Mouse (Mus musculus) erythroblast, embryonic 14.5 days (primary cell): ENCODE data around the gene Lgi4. TPM values are rescaled to one million over a fixed set of nuclear protein-coding genes. Genes with fewer than 3 reads are reported as not detected.

ENCODE experiments used
- H3K27me3 ChIP-seq: 2 replicates; pipeline ENCODE4 v1.6.1; 2012; ENCODE audit warnings: inconsistent platforms; ENCODE audit not compliant: control insufficient read depth
- H3K36me3 ChIP-seq: 2 replicates; pipeline ENCODE4 v1.6.1; 2012; ENCODE audit warnings: mild to moderate bottlenecking, inconsistent platforms; ENCODE audit not compliant: control insufficient read depth
- H3K4me1 ChIP-seq: 2 replicates; pipeline ENCODE4 v1.6.1; 2012; ENCODE audit warnings: inconsistent platforms; ENCODE audit not compliant: control insufficient read depth
- H3K4me3 ChIP-seq: replicated peaks from 2 replicates; pipeline ENCODE3; 2012; ENCODE audit warnings: moderate library complexity, mild to moderate bottlenecking, inconsistent platforms
- H3K9me3 ChIP-seq: 2 replicates; pipeline ENCODE4 v1.6.1; 2012; ENCODE audit warnings: low read length, inconsistent platforms, mixed read lengths; ENCODE audit not compliant: control insufficient read depth
- GATA1 ChIP-seq: IDR thresholded peaks from 2 replicates; pipeline ENCODE4 v1.6.1; 2012; ENCODE audit warnings: low read length, inconsistent platforms, mixed read lengths
- TAL1 ChIP-seq: IDR thresholded peaks from 3 replicates; pipeline ENCODE4 v1.6.1; 2012; ENCODE audit warnings: low read length, inconsistent platforms, mixed read lengths
- polyA plus RNA-seq: library from polyadenylated mRNA; stranded (reverse); fragments of >175 nt; gene quantifications from 2 replicates; pipeline ENCODE4 v1.2.3, GENCODE M21; 2012

Gene Lgi4
- polyA plus RNA-seq, 1 experiment, result not detected

GRCm38 (mm10) chr7:31050487-31050886, 8.7 kb upstream of the Lgi4 start:
- Histone ChIP-seq H3K4me3 (no peak overlapping the region), H3K27me3 (peaks cover 44% of the 10 kb centered on the region), H3K9me3 (no peaks in the 10 kb centered on the region), H3K4me1 (no peaks in the 10 kb centered on the region; the same call in 1 of the 2 replicates), H3K36me3 (no peaks in the 10 kb centered on the region)
- no peak for TF ChIP-seq GATA1

DNA sequence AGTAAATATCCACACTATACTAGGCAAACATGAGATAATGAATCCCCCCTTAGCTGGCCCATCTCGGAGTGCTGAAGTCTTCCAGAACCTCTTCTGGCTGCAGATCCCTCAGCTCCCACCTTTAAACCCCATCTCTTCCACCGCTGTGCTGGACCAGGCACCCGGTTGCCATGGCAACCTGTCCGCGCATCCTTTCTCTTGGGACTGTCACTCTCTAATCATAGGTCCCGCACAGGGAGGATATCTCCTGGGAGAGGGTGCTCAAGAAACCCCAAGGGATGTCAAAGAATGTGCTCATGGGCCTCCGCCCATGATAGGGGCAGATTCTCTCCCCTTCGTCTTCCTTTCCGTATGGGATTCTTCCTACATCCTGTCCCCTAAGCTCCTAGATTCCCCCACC, 8.2 kb upstream of the Lgi4 start:
- peaks cover 44% of the 10 kb centered on the region for H3K27me3 ChIP-seq
- H3K9me3 ChIP-seq, result no peaks in the 10 kb centered on the region
- H3K4me3 ChIP-seq, result no peak overlapping the region
- no peak for TF ChIP-seq TAL1
- no peak for TF ChIP-seq GATA1
- no peaks in the 10 kb centered on the region for H3K36me3 ChIP-seq
- no peaks in the 10 kb centered on the region; the same call in 1 of the 2 replicates for H3K4me1 ChIP-seq

DNA sequence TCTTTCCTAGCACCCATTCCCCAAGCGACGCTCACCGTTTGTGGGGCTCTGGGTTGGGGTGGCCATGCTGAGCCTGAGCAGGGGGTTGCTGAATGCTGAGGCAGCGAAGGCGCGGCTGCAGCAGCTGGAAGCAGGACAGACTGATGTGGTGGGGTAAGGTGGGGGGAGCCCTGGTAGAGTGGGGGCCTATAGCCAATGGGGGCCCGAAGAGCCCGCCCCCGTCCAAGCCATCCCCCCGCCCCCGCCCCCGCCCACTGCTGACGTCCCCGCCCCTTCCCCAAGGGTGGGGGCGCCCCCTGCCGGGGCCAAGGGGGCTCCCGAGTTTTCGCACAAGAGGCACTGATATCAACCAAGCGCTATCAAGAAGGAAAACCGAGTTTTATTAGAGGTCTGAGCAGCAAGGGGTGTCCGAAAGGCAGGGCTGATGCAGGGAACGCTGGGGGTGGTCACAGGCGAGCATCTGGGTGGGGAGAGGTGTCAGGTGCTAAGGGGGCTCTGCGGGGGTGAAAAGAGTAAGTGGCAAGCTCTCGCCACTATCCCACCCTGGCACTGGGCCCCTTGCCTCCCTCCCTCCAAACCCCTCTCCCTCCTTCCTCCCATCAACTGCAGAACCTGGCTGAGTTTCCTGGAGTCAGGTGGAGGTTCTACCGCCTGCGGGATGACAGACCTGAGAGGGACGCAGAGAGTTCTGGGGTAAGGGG, 7.7 kb upstream of the Lgi4 start, which contains the start of gene Fxyd7:
Fxyd7 (minus strand) TSS at position 147 of the 701 bp plus-strand sequence.
- Histone ChIP-seq H3K36me3 (no peaks in the 10 kb centered on the region), H3K27me3 (peaks cover 44% of the 10 kb centered on the region), H3K9me3 (no peaks in the 10 kb centered on the region), H3K4me1 (no peaks in the 10 kb centered on the region; the same call in 1 of the 2 replicates), H3K4me3 (no peak within 1 kb of the TSS)
- TF ChIP-seq TAL1 (no peak), GATA1 (no peak)

DNA sequence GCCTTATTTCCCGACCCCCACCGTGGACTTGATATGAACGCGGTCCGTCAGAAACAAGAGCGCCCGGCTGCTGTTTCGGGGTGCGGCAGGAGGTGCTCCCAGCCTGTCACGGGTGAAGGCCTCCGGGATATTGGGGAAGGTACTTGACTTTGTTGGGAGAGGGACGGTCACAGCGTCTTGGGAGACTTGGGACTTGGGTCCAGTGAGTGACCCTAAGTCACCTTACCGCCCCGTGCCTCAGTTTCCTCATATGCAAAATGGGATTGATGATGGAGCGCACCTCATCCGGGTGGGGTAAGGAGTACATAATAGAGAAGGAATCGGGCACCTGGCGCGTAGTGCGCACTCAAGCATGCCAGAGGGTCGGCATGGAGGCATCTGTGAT, 6.9 kb upstream of the Lgi4 start:
- Histone ChIP-seq H3K4me1 (no peaks in the 10 kb centered on the region; the same call in 1 of the 2 replicates), H3K4me3 (no peak overlapping the region), H3K36me3 (no peaks in the 10 kb centered on the region), H3K27me3 (peaks cover 44% of the 10 kb centered on the region), H3K9me3 (no peaks in the 10 kb centered on the region)
- TF ChIP-seq TAL1 (no peak), GATA1 (no peak)

- no peaks in the 10 kb centered on the region for H3K9me3 ChIP-seq
- H3K27me3 ChIP-seq, result peaks cover 44% of the 10 kb centered on the region
- no peak overlapping the region for H3K4me3 ChIP-seq
- no peaks in the 10 kb centered on the region for H3K36me3 ChIP-seq
- TF ChIP-seq TAL1 (no peak), GATA1 (no peak)
- H3K4me1 ChIP-seq, result no peaks in the 10 kb centered on the region; the same call in 1 of the 2 replicates
Measured at GRCm38 (mm10) chr7:31052636-31053434, 6.3 kb upstream of the Lgi4 start.

GRCm38 (mm10) chr7:31053882-31054447, 5.2 kb upstream of the Lgi4 start:
- Histone ChIP-seq H3K4me3 (no peak overlapping the region), H3K36me3 (no peaks in the 10 kb centered on the region), H3K9me3 (no peaks in the 10 kb centered on the region), H3K4me1 (no peaks in the 10 kb centered on the region; the same call in 1 of the 2 replicates), H3K27me3 (peaks cover 44% of the 10 kb centered on the region)
- no peak for TF ChIP-seq TAL1
- TF ChIP-seq GATA1, result no peak

DNA sequence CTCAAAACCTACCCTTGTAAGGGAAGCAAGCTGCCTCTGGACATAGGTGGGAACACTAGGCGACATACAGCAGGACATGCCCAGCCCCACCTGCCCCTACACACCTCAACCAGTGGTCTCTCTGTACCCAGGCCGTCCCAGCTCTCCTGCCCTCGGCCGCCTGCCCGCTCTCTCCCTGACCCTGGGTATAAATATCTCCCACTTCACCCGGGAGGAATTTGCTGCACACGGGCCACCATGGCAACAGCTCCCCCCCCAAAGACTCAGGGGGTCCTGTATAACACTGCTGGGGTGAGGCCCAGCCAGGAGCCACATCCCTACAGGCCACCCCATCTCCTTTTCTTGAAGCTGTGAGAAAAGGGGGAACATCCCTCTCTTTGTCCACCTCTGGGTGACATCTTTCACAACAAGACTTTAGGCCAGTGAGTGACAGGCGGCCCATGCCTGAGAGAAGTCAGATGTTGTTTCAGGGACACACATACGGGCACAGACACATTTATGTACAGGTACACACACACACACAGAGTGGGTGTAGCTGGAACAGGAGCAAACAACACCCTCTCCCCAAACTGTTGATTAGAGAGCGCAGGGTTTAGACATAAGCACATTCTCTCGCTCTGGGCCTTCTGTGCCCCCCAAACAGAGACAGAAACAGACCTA, 4.4 kb upstream of the Lgi4 start:
- Histone ChIP-seq H3K36me3 (no peaks in the 10 kb centered on the region), H3K4me3 (peak overlapping the region; percentile 26), H3K9me3 (no peaks in the 10 kb centered on the region), H3K27me3 (peaks cover 37% of the 10 kb centered on the region), H3K4me1 (no peaks in the 10 kb centered on the region; the same call in 1 of the 2 replicates)
- TF ChIP-seq TAL1, result no peak
- TF ChIP-seq GATA1, result no peak

DNA sequence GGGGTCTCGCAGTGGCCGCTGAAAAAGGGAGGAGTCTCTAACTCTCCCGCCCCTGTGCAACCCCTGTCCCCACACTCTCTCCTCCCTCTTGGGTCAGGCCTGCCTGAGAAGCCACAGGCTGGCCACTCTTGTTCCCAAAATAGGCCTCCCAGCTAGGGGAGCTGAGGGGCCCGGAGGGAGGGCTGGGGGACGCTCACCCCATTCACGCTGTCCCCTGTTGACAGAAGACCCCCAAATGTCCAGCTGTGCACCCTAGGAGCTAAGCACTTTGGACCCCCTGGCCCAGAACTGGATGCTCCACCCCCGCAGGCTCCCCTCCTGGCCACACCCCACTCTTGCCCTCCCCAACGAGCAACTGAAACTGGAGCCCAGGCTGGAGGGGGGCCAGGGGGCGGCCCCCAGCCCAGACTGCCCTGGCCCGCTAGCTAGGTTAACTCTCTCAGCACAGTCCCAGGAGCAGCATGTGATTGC, 3.8 kb upstream of the Lgi4 start:
- no peaks in the 10 kb centered on the region for H3K36me3 ChIP-seq
- TF ChIP-seq GATA1 (no peak), TAL1 (no peak)
- H3K4me1 ChIP-seq, result no peaks in the 10 kb centered on the region; the same call in 1 of the 2 replicates
- peak overlapping the region; percentile 20 for H3K4me3 ChIP-seq
- peaks cover 32% of the 10 kb centered on the region for H3K27me3 ChIP-seq
- no peaks in the 10 kb centered on the region for H3K9me3 ChIP-seq

DNA sequence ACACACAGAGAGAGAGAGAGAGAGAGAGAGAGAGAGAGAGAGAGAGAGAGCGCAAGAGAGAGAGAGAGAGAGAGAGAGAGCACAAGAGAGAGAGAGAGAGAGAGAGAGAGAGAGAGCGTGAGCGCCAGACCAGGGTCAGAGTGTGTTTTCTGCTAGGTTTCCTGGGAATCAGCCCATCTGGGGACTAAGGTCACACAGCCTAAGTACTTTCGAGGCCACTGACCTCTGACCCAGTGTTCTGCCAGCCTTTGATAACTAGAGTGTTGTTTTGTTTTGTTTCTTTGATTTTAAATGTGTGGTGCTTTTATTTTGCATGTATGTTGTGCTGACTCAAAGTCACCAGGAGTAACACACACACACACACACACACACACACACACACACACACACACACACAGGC, 3.3 kb upstream of the Lgi4 start:
- no peak for TF ChIP-seq TAL1
- no peak for TF ChIP-seq GATA1
- no peak overlapping the region for H3K4me3 ChIP-seq
- H3K27me3 ChIP-seq, result peaks cover 27% of the 10 kb centered on the region
- no peaks in the 10 kb centered on the region for H3K9me3 ChIP-seq
- no peaks in the 10 kb centered on the region for H3K36me3 ChIP-seq
- no peaks in the 10 kb centered on the region; the same call in 1 of the 2 replicates for H3K4me1 ChIP-seq
